Mouse (Mus musculus) cerebellum, postnatal 36 days (tissue): ENCODE data around the gene Mgat5b.
"Not testable (repeated sequence)": the region's sequence is repeated elsewhere in the genome, so short reads cannot be mapped to it uniquely, and the experiment has no call there.

Source experiments
- DNase-seq, 2 experiments: peaks; one replicate each; pipeline ENCODE4 v3.0.0; 2021 to 2022; ENCODE audit warnings: mixed read lengths in 2 of 2

Gene Mgat5b

DNA sequence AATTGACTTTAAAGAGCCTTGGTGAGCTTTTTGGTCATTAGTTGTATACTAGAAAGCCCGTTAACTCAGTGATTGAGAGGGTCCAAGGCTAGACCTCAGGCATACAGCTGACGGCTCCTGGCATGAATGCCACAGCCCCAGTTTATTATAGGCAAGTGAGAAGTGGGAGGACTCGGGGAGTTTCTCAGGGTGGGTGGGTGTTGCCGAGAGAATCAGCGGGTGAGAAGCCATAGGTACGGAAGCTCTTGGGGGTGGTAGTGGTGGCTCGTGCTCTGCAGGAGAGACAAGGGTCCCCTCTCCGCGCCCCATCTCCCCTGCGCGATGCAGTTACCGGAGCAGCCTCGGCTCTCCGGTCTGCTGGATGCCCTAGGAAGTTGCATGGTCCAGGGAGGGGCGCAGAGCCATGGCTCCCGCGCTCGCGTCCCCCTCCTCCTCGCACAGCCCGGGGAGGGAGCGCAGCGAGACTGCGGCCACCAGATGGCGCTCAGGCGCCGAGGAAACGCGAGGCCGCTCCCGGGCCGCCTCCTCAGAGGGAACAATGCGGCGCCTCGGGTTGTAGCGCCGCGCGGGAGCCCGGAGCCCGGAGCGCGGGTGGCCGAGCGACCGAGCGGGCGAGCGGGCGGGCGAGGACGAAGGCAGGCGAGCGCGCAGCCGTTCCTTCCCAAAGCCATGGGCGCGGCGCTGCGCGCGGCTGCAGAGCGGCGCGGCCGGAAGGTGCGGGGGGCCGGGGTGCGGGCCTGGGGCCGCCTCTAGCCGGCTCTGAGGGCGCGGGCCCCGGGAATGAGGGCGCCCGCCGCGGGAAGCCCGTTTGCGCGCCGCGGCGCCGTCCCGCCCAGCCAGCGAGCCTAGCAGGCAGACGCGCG, at the start of gene Mgat5b:
Gene Mgat5b, plus strand, starts transcription at position 541 of the 863 bp plus-strand sequence.
- DNase-seq: peak; percentile 86 to 91

GRCm38 (mm10) chr11:116869223-116869622, 49.4 kb upstream of the Mgat5b start:
- DNase-seq: no peak

DNA sequence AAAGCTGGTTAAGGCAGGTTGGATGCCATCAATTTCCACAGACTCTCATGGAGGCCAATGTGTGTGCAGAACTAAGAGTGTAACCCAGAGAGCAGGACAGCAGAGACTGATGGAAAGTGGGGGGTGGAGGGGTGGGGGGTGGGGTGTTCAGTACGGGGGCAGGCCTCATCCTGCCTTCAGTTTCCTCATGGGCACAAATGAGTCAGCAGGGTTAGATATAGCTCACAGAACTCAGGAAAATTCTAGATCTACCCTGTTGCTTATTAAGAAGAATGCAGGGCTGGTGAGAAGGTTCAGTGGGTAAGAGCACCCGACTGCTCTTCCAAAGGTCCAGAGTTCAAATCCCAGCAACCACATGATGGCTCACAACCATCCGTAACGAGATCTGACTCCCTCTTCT, 49.0 kb upstream of the Mgat5b start:
- no peak for DNase-seq

DNA sequence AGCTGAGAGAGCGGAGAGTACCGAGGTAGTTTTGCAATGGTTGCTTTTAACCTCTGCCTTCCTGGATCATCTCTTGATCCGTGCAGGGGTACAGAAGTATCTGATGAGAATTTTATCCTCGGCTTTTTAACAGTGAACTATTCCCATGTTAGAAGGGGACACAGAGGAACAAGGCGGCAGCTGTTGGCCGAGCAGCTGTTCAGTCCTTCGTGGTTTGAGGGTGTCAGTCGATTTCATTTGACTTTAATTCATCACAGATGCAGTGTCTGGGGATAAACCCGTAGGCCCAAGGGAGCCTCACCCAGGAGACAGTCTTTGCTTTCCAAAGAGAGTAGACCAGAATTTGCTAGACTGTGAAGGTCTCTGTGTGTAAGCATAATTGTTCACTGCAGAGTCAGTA, 47.1 kb upstream of the Mgat5b start:
- DNase-seq: no peak

DNA sequence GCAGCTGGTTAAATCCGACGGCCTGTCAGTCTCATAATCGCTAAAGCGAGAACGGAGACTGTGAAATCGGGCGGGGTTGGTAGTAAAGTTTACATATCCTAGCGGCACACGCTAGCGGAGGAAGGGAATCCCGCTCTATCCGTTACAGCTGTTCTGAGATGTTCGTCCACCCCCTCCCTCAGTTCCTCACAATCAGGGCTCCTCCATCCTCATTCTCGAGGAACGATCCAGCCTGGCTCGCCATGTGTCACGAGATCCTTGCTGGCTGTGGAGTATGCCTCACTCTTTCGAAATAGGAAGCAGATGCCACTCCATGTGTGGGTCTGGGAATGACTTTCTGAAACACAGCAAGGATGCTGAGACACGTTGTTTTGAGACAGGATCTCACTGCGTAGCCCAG, 44.7 kb upstream of the Mgat5b start:
- no peak for DNase-seq

GRCm38 (mm10) chr11:116878454-116878853, 40.2 kb upstream of the Mgat5b start:
- no peak for DNase-seq

GRCm38 (mm10) chr11:116880839-116881238, 37.8 kb upstream of the Mgat5b start:
- peak in 1 of 2 experiments; percentile 32 for DNase-seq

DNA sequence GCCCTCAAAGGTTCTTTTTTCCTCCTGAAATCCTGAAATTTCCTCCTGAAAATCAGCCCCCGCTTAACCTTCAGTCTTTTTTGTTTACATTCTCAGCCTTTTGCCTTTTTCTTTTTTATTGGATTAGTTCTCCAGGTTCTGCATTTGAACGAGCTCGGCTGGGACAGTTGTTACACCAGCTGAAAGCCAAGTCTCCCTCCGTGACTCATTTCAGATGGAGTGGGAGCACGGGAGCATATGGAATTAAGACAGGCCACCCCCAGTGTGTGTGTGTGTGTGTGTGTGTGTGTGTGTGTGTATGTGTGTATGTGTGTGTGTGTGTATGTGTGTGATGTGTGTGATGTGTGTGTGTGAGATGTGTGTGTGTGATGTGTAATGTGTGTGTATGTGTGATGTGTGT, 37.2 kb upstream of the Mgat5b start:
- no peak for DNase-seq

DNA sequence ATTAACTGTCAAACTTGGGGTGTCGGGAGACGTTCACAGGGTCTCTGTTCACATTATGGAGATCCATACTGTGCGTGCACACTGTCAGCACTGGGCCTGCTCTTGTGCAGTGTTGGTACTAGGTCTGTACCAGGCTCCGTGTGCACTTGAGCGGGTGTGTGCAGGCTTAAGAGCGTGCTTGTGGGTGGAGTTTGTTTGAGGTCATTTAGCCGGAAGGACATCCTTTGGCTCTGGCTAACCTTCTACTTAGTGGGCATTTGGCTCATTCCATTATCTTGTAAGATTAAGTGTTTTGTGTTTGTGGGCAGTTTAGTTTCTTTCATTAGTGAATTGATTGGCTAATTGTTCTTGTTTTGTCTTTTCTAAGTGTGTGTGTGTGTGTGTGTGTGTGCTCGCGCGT, 36.2 kb upstream of the Mgat5b start:
- no peak for DNase-seq

DNA sequence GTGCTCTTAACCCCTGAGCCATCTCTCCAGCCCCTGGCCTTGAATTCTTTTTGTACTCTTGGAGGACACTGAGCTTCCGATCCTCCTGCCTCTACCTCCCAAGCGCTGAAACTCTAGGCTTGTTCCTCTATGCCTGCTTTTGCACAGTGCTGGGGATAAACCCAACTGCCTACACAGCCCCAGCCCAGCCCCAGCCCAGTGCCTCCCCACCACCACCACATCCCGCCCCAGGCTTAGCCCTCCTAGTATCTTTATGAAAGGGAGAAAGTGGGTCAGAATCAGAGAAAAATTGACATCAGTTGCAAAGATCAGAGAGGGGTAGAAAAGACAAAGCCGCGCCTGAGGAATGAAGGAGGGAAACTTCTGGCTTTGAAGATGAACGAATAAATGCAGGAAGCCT, 34.6 kb upstream of the Mgat5b start:
- no peak for DNase-seq

GRCm38 (mm10) chr11:116885275-116886151, 33.1 kb upstream of the Mgat5b start:
- DNase-seq: peak; percentile 80 to 84

GRCm38 (mm10) chr11:116887136-116887535, 31.5 kb upstream of the Mgat5b start:
- no peak for DNase-seq

GRCm38 (mm10) chr11:116893532-116894442, 24.9 kb upstream of the Mgat5b start:
- no peak for DNase-seq

DNA sequence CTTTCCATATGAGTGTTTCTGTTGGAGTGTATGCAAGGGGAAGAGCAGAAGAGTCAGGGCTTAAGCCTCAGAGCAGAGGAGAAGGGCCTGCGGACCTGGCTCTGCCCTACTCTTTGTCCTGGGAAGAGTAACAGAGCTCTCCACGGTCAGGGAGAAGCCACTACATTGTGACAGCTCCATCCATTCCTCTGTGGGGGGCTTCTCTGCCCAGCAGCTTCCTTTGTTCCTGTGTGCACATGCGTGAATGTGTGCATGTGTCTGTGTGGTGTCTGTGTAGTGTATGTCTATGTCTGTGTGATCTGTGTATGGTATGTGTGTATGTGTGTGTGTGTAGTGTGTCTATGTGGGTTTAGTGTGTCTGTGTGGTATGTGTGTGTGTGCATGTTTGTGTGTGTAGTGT, 23.3 kb upstream of the Mgat5b start:
- no peak for DNase-seq

- no peak for DNase-seq
Measured at GRCm38 (mm10) chr11:116899247-116899646, 19.4 kb upstream of the Mgat5b start.

DNA sequence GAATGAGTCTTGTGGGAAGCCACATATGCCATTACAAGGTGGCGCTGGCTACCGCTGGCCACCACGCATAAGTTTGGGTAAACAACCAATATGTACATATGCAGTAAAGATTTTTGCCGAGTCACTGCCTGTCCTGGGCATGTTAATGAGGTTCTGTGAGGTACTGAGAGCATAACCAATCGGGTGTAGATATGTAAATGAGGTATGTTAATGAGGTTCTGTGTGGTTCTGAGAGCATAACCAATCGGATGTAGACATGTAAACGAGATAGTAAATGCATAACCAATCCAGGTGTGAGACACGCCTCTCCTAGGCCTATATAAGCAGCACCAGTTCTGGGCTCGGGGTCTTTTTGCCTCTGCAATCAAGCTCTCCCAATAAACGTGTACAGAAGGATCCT, 16.1 kb upstream of the Mgat5b start:
- not testable (repeated sequence) for DNase-seq

GRCm38 (mm10) chr11:116905741-116906456, 12.8 kb upstream of the Mgat5b start:
- no peak for DNase-seq

GRCm38 (mm10) chr11:116913573-116913972, 5.1 kb upstream of the Mgat5b start:
- DNase-seq: no peak

DNA sequence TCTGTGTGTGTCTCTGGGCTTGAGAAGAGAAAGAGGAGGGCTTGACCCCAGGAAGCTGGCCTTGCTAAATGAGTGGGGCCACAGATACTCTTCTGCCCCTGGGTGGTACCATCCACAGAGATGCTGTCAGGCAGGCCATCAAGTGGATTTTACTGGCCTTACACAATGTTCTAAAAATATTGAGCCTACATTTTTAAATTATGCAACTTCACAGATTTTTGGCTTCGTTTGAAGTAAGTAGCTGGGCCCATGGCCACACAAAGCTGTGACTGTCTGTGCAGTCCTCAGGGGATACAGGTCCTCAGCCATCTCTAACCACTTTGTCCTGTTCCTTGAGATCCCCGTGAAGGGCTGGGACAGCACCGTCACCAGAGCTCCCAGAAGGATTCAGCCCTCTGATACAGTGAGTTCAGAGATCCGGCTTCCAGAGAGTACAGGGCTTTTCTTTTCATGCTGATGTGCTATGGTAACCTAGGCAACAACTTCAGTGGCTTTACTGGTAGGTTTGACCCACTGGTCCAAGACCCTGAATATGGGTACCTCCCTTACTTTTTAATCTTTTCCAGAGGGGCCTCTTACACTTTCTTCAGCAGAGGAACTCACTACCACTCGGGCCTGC, 4.3 kb upstream of the Mgat5b start:
- no peak for DNase-seq

DNA sequence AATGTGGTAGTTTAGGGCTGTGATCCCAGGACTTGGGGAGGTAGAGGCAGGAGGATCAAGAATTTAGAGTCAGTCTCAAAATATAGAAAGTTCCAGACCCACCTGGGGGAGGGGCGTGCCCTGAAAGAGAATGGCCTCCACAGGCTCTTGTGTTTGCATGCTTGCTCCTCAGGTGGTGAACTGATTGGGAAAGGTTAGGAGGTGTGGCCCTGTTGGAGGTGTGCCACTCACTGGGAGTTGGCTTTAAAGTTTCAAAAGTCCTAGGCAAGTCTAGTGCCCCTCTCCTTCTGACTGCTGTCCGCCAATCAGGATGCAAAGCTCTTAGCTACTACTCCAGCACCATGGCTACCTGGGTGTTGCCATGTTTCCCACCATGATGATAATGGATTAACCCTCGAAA, 3.4 kb upstream of the Mgat5b start:
- no peak for DNase-seq

DNA sequence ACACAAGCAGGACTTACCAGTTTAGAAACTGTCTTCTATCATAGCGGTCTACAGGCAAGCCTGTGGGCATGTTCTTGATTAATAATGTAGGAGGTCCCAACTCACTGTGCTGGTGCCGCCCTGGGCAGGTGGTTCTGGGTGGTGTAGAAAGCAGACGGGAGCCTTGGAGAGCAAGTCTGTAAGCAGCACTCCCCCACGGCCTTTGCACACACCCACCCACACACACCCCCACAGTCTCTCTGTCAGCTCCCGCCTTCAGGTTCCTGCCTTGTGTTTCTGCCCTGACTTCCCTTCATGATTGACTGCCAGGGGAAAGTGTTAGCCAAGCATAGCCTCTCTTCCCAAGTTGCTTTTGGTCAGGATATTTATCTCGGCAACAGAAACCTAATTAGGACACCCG, 1.3 kb upstream of the Mgat5b start:
- DNase-seq: no peak
